Mouse (Mus musculus) ES-E14 (cell line): ENCODE measurements at regions not wholly inside any gene's neighbourhood (a gene's known extent, or its start where the extent isn't known, plus 50 kb on each side); places are given as distances from the start of the nearest gene placed in this dataset.

Experiments
- CHD2 ChIP-seq: IDR thresholded peaks from 2 replicates; pipeline ENCODE4 v1.6.1; 2014; ENCODE audit warnings: mild to moderate bottlenecking, low read depth, low read length, inconsistent platforms
- HCFC1 ChIP-seq: IDR thresholded peaks from 2 replicates; pipeline ENCODE4 v1.6.1; 2012; ENCODE audit warnings: low read length, inconsistent platforms, borderline replicate concordance; ENCODE audit not compliant: insufficient read depth
- ZC3H11A ChIP-seq: IDR thresholded peaks from 2 replicates; pipeline ENCODE4 v1.6.1; 2012; ENCODE audit warnings: low read depth, mild to moderate bottlenecking, inconsistent platforms, low read length, borderline replicate concordance
- ZNF384 ChIP-seq: IDR thresholded peaks from 2 replicates; pipeline ENCODE4 v1.6.1; 2012; ENCODE audit warnings: low read depth, low read length, inconsistent platforms

- no peak for TF ChIP-seq ZC3H11A
- no peak for TF ChIP-seq HCFC1
- no peak for TF ChIP-seq ZNF384
- TF ChIP-seq CHD2, result no peak
Measured at GRCm38 (mm10) chr4:105405728-105406127, 248.6 kb downstream of the Plpp3 start.
